In genomic region chr10:85745818-85746217, GRCm38 (mm10) we compare ENCODE assay signal across 7 mouse cellular contexts.
DNase-seq lines count a peak whose midpoint lies in the region; ATAC-seq and TF ChIP-seq lines count a peak whose summit lies in the region.
"Not testable (repeated sequence)": the region's sequence is repeated elsewhere in the genome, so short reads cannot be mapped to it uniquely, and the experiment has no call there.

No protein-coding gene starts in this region.

- H3K36me3 ChIP-seq in hindbrain, postnatal 0 days (ENCODE audit: insufficient read depth, low read length); liver, postnatal 0 days (replicated peaks; ENCODE audit: insufficient read depth, low read length); thymus, adult 2 months (ENCODE audit: control insufficient read depth, insufficient read depth, low read length): not testable (repeated sequence)

- not testable (repeated sequence) for H3K9ac ChIP-seq in hindbrain, postnatal 0 days (replicated peaks; ENCODE audit: low read length); liver, postnatal 0 days (replicated peaks)

- not testable (repeated sequence) for TF ChIP-seq CTCF in hindbrain, postnatal 0 days (IDR thresholded peaks at IDR 0.05; ENCODE audit: low read depth)
- TF ChIP-seq CTCF in liver, postnatal 0 days (IDR thresholded peaks at IDR 0.05; ENCODE audit: low read depth) = 0 out of 2 replicates have a peak, but pooled peaks have one; percentile 2
- 0 out of 2 replicates have a peak, but pooled peaks have one; percentile 16 for TF ChIP-seq CTCF in thymus, adult 2 months (IDR thresholded peaks at IDR 0.05; ENCODE audit: borderline replicate concordance, control insufficient read depth, extremely low read depth, insufficient read depth, low read length, poor library complexity)

- peak; percentile 32 for DNase-seq in R1 (ENCODE audit: low read depth, low spot score)
- DNase-seq in hindbrain, postnatal 0 days (ENCODE audit: low spot score); liver, postnatal 0 days; thymus, adult 2 months: not testable (repeated sequence)
- peak; percentile 27 for DNase-seq in thymus, postnatal 4 days

- not testable (repeated sequence) for H3K4me3 ChIP-seq in hindbrain, postnatal 0 days (ENCODE audit: low read length); liver, postnatal 0 days (ENCODE audit: low read depth, low read length); thymus, adult 2 months (ENCODE audit: control insufficient read depth, insufficient read depth, low read length)

- not testable (repeated sequence) for TF ChIP-seq POLR2A in thymus, adult 2 months (IDR thresholded peaks at IDR 0.05; ENCODE audit: control insufficient read depth, extremely low read depth, insufficient read depth, low read length, poor library complexity)

- WGBS in hindbrain, postnatal 0 days = 68% methylated on average over 2 of the region's 8 CpGs
- WGBS in liver, postnatal 0 days (ENCODE audit: insufficient replicate concordance) = 38% methylated on average over 4 of the region's 8 CpGs
- 60% methylated on average over 7 of the region's 8 CpGs for WGBS in thymus, adult 2 months

- not testable (repeated sequence) for H3K9me3 ChIP-seq in hindbrain, postnatal 0 days (ENCODE audit: low read length); liver, postnatal 0 days (ENCODE audit: low read length)

- ATAC-seq in common myeloid progenitor, adult 5-6 weeks (replicated peaks; ENCODE audit: low read depth, poor library complexity, severe bottlenecking) = peak; percentile 78
- ATAC-seq in hindbrain, postnatal 0 days = peak; percentile 29; the same call in 1 of the 2 replicates
- ATAC-seq in liver, postnatal 0 days = not testable (repeated sequence)
- ATAC-seq in megakaryocyte progenitor cell, adult 5-6 weeks (replicated peaks; ENCODE audit: poor library complexity) = peak; percentile 85

- not testable (repeated sequence) for TF ChIP-seq EP300 in liver, postnatal 0 days (IDR thresholded peaks at IDR 0.05; ENCODE audit: low read depth)

- H3K27me3 ChIP-seq in hindbrain, postnatal 0 days (ENCODE audit: insufficient read depth, low read length); liver, postnatal 0 days (ENCODE audit: insufficient read depth, low read length); thymus, adult 2 months (ENCODE audit: control insufficient read depth, insufficient read depth, low read length): not testable (repeated sequence)

- not testable (repeated sequence) for H3K4me2 ChIP-seq in hindbrain, postnatal 0 days (ENCODE audit: low read depth, low read length); liver, postnatal 0 days (ENCODE audit: low read depth, low read length)

- H3K4me1 ChIP-seq in hindbrain, postnatal 0 days (ENCODE audit: insufficient read depth, low read length); liver, postnatal 0 days (ENCODE audit: insufficient read depth); thymus, adult 2 months (replicated peaks; ENCODE audit: control insufficient read depth, insufficient read depth, low read length): not testable (repeated sequence)

- not testable (repeated sequence) for H3K27ac ChIP-seq in hindbrain, postnatal 0 days; liver, postnatal 0 days (ENCODE audit: low read depth); thymus, adult 2 months (ENCODE audit: control insufficient read depth, insufficient read depth, low read length)
